Mouse (Mus musculus) hindbrain, embryonic 12.5 days (tissue): Measurements from ENCODE around the gene Snrpg. TPM values are rescaled to one million over a fixed set of nuclear protein-coding genes. Genes with fewer than 3 reads are reported as not detected.
A peak's percentile ranks its signal among the peaks of the same experiment; 100 is the strongest.
"Not testable (repeated sequence)": the region's sequence is repeated elsewhere in the genome, so short reads cannot be mapped to it uniquely, and the experiment has no call there.

Experiments used
- ATAC-seq: fragments of 200-750 bp; cut with Nextera tagmentation; 2 replicates; pipeline ENCODE4 v1.8.0; 2017; ENCODE audit warnings: moderate TSS enrichment; ENCODE audit not compliant: low FRiP score
- H3K27ac ChIP-seq: fragments of 300-500 bp; sonication (generic); 2 replicates; pipeline ENCODE4 v1.5.1; 2016; ENCODE audit warnings: mild to moderate bottlenecking
- H3K27me3 ChIP-seq: fragments of 300-500 bp; sonication (generic); 2 replicates; pipeline ENCODE4 v1.6.1; 2016; ENCODE audit warnings: mild to moderate bottlenecking
- H3K36me3 ChIP-seq: fragments of 300-500 bp; sonication (generic); 2 replicates; pipeline ENCODE4 v1.6.1; 2016; ENCODE audit warnings: mild to moderate bottlenecking
- H3K4me1 ChIP-seq: fragments of 300-500 bp; sonication (generic); 2 replicates; pipeline ENCODE4 v1.6.1; 2016
- H3K4me2 ChIP-seq: fragments of 300-500 bp; sonication (generic); replicated peaks from 2 replicates; pipeline ENCODE4 v1.6.1; 2016; ENCODE audit warnings: mild to moderate bottlenecking
- H3K4me3 ChIP-seq: fragments of 300-500 bp; sonication (generic); 2 replicates; pipeline ENCODE4 v1.5.1; 2016; ENCODE audit warnings: mild to moderate bottlenecking
- H3K9ac ChIP-seq: fragments of 300-500 bp; sonication (generic); 2 replicates; pipeline ENCODE4 v1.6.1; 2016; ENCODE audit warnings: mild to moderate bottlenecking, moderate library complexity
- H3K9me3 ChIP-seq: fragments of 300-500 bp; sonication (generic); replicated peaks from 2 replicates; pipeline ENCODE4 v1.6.1; 2016; ENCODE audit warnings: mild to moderate bottlenecking
- WGBS: fragments of 180-500 bp; shearing (Covaris S2); methylation state at CpG from one replicate; pipeline ENCODE4 v1.1.7; 2016; 5-methylcytosine and 5-hydroxymethylcytosine counted together
- polyA plus RNA-seq: library from polyadenylated mRNA; unstranded; fragments of >200 nt; fragmentation: Nextera tagmentation; extraction: Ambion mirVana; gene quantifications from 2 replicates; pipeline ENCODE4 v1.2.1, GENCODE M21; 2016

Snrpg gene
- polyA plus RNA-seq, 1 experiment from 2014 or later, result 521 TPM

GRCm38 (mm10) chr6:86370093-86370713, 901 bp upstream of the Snrpg start:
- no peak for ATAC-seq
- peak overlapping the region; percentile 91 for H3K4me2 ChIP-seq
- WGBS, result 62% methylated on average over 3 of the region's 3 CpGs
- peak overlapping the region; percentile 85 for H3K27ac ChIP-seq
- peak overlapping the region; percentile 55; the same call in 1 of the 2 replicates for H3K9ac ChIP-seq
- peaks cover 24% of the 10 kb centered on the region for H3K4me1 ChIP-seq
- no peaks in the 10 kb centered on the region for H3K27me3 ChIP-seq
- peaks cover 13% of the 10 kb centered on the region; the same call in 1 of the 2 replicates for H3K36me3 ChIP-seq
- peak overlapping the region; percentile 71 for H3K4me3 ChIP-seq
- H3K9me3 ChIP-seq, result no peaks in the 10 kb centered on the region

- under 1% methylated on average over 50 of the region's 50 CpGs for WGBS
- ATAC-seq, result peak; percentile 97
- H3K4me3 ChIP-seq, result peak overlapping the region; percentile 71
- H3K27ac ChIP-seq, result peak overlapping the region; percentile 85
- no peaks in the 10 kb centered on the region for H3K27me3 ChIP-seq
- H3K4me1 ChIP-seq, result peaks cover 19% of the 10 kb centered on the region
- H3K9me3 ChIP-seq, result no peaks in the 10 kb centered on the region
- H3K4me2 ChIP-seq, result peak overlapping the region; percentile 91
- peaks cover 20% of the 10 kb centered on the region for H3K36me3 ChIP-seq
- H3K9ac ChIP-seq, result peak overlapping the region; percentile 76
Measured at GRCm38 (mm10) chr6:86371340-86371911, 322 bp downstream of the Snrpg start.

- Histone ChIP-seq H3K36me3 (peaks cover 26% of the 10 kb centered on the region), H3K4me1 (peaks cover 16% of the 10 kb centered on the region), H3K27me3 (no peaks in the 10 kb centered on the region), H3K9me3 (no peaks in the 10 kb centered on the region), H3K9ac (peak overlapping the region; percentile 76), H3K4me3 (peak overlapping the region; percentile 71), H3K27ac (0 out of 2 replicates have a peak overlapping the region, but pooled peaks have one; percentile 82), H3K4me2 (peak overlapping the region; percentile 91)
- no peak for ATAC-seq
- WGBS, result 5% methylated on average over 12 of the region's 12 CpGs
Measured at GRCm38 (mm10) chr6:86371950-86372516, 929 bp downstream of the Snrpg start.

DNA sequence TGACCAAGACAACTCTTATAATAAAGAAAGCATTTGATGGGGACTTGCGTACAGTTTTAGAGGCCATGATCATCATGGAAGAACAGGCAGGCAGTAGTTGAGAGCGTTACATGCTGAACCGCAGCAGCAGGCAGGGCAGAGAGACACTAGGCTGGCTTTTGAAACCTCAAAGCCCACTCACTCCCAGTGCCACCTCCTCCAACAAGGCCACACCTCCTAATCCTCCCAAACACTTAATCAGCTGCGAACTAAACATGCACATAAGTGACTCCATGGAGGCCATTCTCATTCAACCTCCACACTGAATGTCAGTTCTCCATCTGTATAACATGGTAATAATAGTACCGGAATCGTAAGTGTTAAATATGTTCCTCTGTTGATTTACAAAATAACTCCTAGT, 2.5 kb downstream of the Snrpg start:
- H3K27ac ChIP-seq, result no peak overlapping the region
- no peak overlapping the region for H3K4me3 ChIP-seq
- peaks cover 16% of the 10 kb centered on the region for H3K4me1 ChIP-seq
- H3K9ac ChIP-seq, result no peak overlapping the region
- peaks cover 31% of the 10 kb centered on the region for H3K36me3 ChIP-seq
- H3K27me3 ChIP-seq, result no peaks in the 10 kb centered on the region
- 97% methylated on average over 6 of the region's 6 CpGs for WGBS
- no peak for ATAC-seq
- H3K9me3 ChIP-seq, result no peaks in the 10 kb centered on the region
- H3K4me2 ChIP-seq, result no peak overlapping the region

- no peaks in the 10 kb centered on the region; the same call in 1 of the 2 replicates for H3K4me1 ChIP-seq
- H3K36me3 ChIP-seq, result peaks cover 43% of the 10 kb centered on the region
- no peaks in the 10 kb centered on the region for H3K27me3 ChIP-seq
- H3K4me2 ChIP-seq, result no peak overlapping the region
- no peak overlapping the region for H3K27ac ChIP-seq
- 95% methylated on average over 3 of the region's 3 CpGs for WGBS
- no peaks in the 10 kb centered on the region for H3K9me3 ChIP-seq
- no peak overlapping the region for H3K4me3 ChIP-seq
- ATAC-seq, result no peak
- H3K9ac ChIP-seq, result no peak overlapping the region
Measured at GRCm38 (mm10) chr6:86378341-86378740, 7.2 kb downstream of the Snrpg start.

DNA sequence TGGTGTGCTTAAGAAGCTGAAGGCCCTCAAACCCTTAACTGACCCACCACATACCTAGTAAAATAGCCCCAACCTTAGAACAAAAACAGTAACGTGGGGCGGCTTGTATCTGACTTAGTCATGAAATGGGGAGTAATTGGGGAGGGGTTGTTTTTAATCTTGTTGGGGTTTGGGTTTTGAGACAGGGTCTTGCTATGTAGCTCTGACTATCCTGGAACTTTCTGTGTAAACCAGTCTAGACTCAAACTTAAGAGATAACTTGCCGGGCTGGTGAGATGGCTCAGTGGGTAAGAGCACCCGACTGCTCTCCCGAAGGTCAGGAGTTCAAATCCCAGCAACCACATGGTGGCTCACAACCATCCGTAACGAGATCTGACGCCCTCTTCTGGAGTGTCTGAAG, 9.0 kb downstream of the Snrpg start:
- 69% methylated on average over 8 of the region's 8 CpGs for WGBS
- H3K9me3 ChIP-seq, H3K27ac ChIP-seq, H3K9ac ChIP-seq, H3K4me3 ChIP-seq, H3K4me2 ChIP-seq, ATAC-seq, H3K27me3 ChIP-seq, H3K4me1 ChIP-seq: not testable (repeated sequence)
- peaks cover 45% of the 10 kb centered on the region for H3K36me3 ChIP-seq

DNA sequence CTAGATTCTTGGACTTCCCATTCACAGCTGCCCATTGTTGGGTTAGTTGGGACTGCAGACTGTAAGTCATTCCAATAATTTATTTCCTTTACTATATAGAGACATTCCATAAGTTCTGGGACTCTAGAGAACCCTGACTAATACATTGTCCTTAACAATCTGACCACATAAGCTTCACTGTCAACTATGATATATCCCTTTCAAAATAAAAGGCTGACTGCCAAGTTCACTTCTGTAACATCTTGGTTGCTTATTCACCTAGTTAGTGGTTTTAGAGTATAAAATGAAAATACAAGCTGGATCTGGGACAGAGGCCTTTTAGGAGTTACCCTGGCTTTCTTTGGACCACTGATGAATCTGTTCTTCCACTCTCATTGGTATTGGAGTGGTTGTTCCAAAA, 11.4 kb downstream of the Snrpg start:
- Histone ChIP-seq H3K27ac (no peak overlapping the region), H3K36me3 (peaks cover 47% of the 10 kb centered on the region), H3K27me3 (no peaks in the 10 kb centered on the region), H3K4me1 (no peaks in the 10 kb centered on the region), H3K9me3 (no peaks in the 10 kb centered on the region), H3K4me2 (no peak overlapping the region), H3K4me3 (no peak overlapping the region), H3K9ac (no peak overlapping the region)
- no peak for ATAC-seq

DNA sequence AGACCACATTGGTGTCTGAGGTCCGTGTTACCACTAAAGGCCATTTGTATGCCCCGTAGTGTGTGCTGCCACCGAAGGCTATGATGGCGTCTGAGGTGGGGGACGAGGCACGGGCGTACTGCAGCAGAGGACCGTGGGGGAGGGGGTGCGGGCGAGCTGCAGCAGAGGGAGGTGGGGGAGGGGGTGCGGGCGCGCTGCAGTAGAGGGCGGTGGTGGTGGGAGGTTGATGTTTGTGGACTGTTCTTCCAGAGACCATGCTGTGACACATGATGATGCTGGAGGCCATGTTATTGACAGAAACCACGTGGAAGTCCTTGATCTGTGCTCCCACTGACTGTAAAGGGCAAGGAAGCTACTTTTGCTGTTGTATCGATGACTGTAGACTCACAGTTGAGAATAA, 12.3 kb downstream of the Snrpg start:
- peaks cover 47% of the 10 kb centered on the region for H3K36me3 ChIP-seq
- no peak overlapping the region for H3K4me3 ChIP-seq
- H3K9ac ChIP-seq, result no peak overlapping the region
- H3K4me2 ChIP-seq, result no peak overlapping the region
- H3K9me3 ChIP-seq, result no peaks in the 10 kb centered on the region
- WGBS, result 58% methylated on average over 16 of the region's 16 CpGs
- no peaks in the 10 kb centered on the region for H3K4me1 ChIP-seq
- H3K27me3 ChIP-seq, result no peaks in the 10 kb centered on the region
- no peak overlapping the region for H3K27ac ChIP-seq
- ATAC-seq, result no peak

DNA sequence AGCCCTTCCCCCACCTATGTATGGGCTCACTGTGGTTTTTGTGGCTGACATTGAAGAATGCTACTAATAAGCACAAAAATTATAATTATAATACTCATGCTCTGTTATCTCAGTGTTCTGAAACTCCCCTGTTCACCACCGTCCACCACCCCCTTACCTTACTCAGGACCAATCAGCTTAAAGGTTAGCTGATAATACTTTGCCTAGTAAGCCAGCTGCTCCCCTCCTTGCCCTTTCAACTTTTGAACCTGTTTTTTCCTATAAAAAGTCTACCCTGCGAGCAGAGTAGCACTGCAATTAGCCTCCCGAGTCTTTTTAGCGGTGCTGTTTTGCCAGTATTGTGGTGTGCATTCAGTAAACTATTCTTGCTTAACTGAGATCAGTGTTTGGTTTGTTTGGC, 13.6 kb downstream of the Snrpg start:
- WGBS, result 79% methylated on average over 4 of the region's 4 CpGs
- ATAC-seq, result no peak
- no peak overlapping the region for H3K27ac ChIP-seq
- no peaks in the 10 kb centered on the region for H3K9me3 ChIP-seq
- H3K4me2 ChIP-seq, result no peak overlapping the region
- H3K27me3 ChIP-seq, result no peaks in the 10 kb centered on the region
- H3K36me3 ChIP-seq, result peaks cover 47% of the 10 kb centered on the region
- no peak overlapping the region for H3K4me3 ChIP-seq
- H3K4me1 ChIP-seq, result no peaks in the 10 kb centered on the region
- no peak overlapping the region for H3K9ac ChIP-seq

DNA sequence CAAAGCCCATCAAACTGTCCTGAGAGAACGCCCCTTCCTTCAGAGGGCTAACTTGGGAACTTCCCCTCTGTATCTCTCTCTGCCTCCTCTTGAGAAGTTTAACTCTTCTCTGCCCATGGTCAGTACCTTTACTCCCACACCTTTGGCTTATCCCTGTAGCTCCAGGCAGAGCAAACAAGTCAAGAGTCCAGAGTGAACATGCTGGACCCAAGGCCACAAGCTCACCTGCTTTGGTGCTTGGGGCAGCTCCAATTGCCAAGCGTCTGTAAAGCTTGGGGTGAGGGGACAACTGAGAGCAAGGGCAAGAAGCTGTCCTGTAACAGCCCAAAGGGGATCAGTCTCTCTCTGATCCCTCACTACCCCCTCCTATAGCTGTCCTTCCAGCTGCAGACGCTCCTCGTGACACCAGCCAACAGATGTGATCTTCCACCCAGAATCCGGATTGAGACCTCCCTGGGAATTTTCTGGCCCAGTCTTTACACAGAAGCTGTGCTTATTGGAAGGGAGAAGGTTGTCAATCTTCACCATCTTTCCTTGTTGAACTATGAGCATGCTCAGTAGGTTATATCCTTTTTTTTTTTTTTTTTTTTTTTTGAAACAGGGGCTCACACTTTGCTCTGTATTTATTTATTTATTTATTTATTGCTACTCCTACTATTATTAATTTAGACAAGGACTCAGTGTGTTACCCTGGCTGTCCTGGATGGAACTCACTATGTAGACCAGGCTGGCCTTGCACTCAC, 14.4 kb downstream of the Snrpg start:
- H3K27me3 ChIP-seq, result no peaks in the 10 kb centered on the region
- H3K4me3 ChIP-seq, result no peak overlapping the region
- H3K27ac ChIP-seq, result no peak overlapping the region
- 87% methylated on average over 5 of the region's 5 CpGs for WGBS
- no peak overlapping the region for H3K9ac ChIP-seq
- no peaks in the 10 kb centered on the region for H3K9me3 ChIP-seq
- H3K36me3 ChIP-seq, result peaks cover 53% of the 10 kb centered on the region
- H3K4me1 ChIP-seq, result no peaks in the 10 kb centered on the region
- no peak overlapping the region for H3K4me2 ChIP-seq
- no peak for ATAC-seq

GRCm38 (mm10) chr6:86387313-86387712, 16.2 kb downstream of the Snrpg start:
- H3K36me3 ChIP-seq, result peaks cover 70% of the 10 kb centered on the region
- no peak overlapping the region for H3K4me2 ChIP-seq
- no peaks in the 10 kb centered on the region for H3K27me3 ChIP-seq
- ATAC-seq, result no peak
- H3K9me3 ChIP-seq, result no peaks in the 10 kb centered on the region
- H3K4me1 ChIP-seq, result no peaks in the 10 kb centered on the region
- H3K27ac ChIP-seq, result no peak overlapping the region
- H3K4me3 ChIP-seq, result no peak overlapping the region
- WGBS, result 91% methylated on average over 12 of the region's 12 CpGs
- H3K9ac ChIP-seq, result no peak overlapping the region

GRCm38 (mm10) chr6:86388461-86388860, 17.4 kb downstream of the Snrpg start:
- Histone ChIP-seq H3K27me3 (no peaks in the 10 kb centered on the region), H3K4me1 (no peaks in the 10 kb centered on the region), H3K27ac (no peak overlapping the region), H3K9ac (no peak overlapping the region), H3K9me3 (no peaks in the 10 kb centered on the region), H3K4me2 (no peak overlapping the region), H3K36me3 (peaks cover 74% of the 10 kb centered on the region), H3K4me3 (no peak overlapping the region)
- no peak for ATAC-seq
- 82% methylated on average over 18 of the region's 18 CpGs for WGBS
